Mouse (Mus musculus): ENCODE data around the gene H2afx.

GRCm38 (mm10) chr9:44327064-44327711, 7.3 kb upstream of the H2afx start:
- no peak for TF ChIP-seq POLR2A (IDR thresholded peaks at IDR 0.05; ENCODE audit: low read depth, low read length)
- TF ChIP-seq CTCF (IDR thresholded peaks at IDR 0.05; ENCODE audit: extremely low read depth, insufficient read length, insufficient replicate concordance, low read depth, low read length), result no peak

Data from small intestine, adult 2 months (tissue).